Mouse (Mus musculus) olfactory bulb, adult 2 months (tissue): ENCODE data around the gene Dis3.

Experiments used
- CTCF ChIP-seq: fragments of 200-500 bp; IDR thresholded peaks from 2 replicates; pipeline ENCODE4 v1.5.1; 2012; ENCODE audit warnings: low read depth, mild to moderate bottlenecking, low read length, moderate library complexity; ENCODE audit not compliant: insufficient read depth
- POLR2A ChIP-seq: fragments of 200-500 bp; IDR thresholded peaks from 2 replicates; pipeline ENCODE4 v1.6.1; 2012; ENCODE audit warnings: mild to moderate bottlenecking, low read depth, low read length, moderate library complexity; ENCODE audit not compliant: insufficient read depth

DNA sequence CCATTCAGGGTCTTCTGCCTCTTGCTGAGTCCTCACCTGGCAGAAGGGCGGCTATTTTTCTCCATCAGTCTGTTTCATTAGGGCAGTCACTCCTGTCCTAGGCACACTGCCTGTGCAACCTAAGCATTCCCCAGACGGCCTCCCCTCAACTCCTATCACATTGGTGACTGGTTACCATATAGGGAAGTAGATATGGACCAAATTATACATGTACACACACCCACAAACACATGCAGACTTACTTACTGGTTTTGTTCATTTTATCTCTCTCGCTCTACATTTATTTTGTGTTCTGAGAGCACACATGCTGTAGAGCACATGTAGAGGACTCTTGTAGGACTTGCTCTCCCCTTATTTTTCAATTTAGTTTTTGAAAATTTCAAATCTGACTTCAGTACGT lies 3.5 kb upstream of the Dis3 start:
- no peak for TF ChIP-seq CTCF
- no peak for TF ChIP-seq POLR2A
